Mouse (Mus musculus) CH12.LX (cell line): ENCODE measurements at regions not wholly inside any gene's neighbourhood (a gene's known extent, or its start where the extent isn't known, plus 50 kb on each side); places are given as distances from the start of the nearest gene placed in this dataset.

Experiments used
- DNase-seq: peaks from one replicate; pipeline ENCODE4 v3.0.0-alpha.2; 2013; ENCODE audit errors: extremely low read depth
- H3K27ac ChIP-seq: 2 replicates; pipeline ENCODE4 v1.5.1; 2012; ENCODE audit warnings: low read depth, mild to moderate bottlenecking, control low read depth, moderate library complexity; ENCODE audit not compliant: insufficient read depth
- H3K27me3 ChIP-seq: replicated peaks from 2 replicates; pipeline ENCODE3; 2012; ENCODE audit warnings: inconsistent platforms
- H3K36me3 ChIP-seq, 2 experiments: replicated peaks in 1 of 2; 2 replicates each; pipeline versions ENCODE3 to v1.6.1; 2012; ENCODE audit warnings: inconsistent platforms in 1 of 2, low read length in 1 of 2, mild to moderate bottlenecking in 1 of 2, mixed read lengths in 1 of 2, moderate library complexity in 1 of 2; ENCODE audit not compliant: control insufficient read depth in 1 of 2, insufficient read depth in 1 of 2
- H3K4me1 ChIP-seq, 2 experiments: 2 replicates each; pipeline ENCODE4 v1.6.1; 2012; ENCODE audit warnings: inconsistent platforms in 1 of 2, moderate library complexity in 1 of 2; ENCODE audit not compliant: insufficient read depth in 2 of 2, control insufficient read depth in 1 of 2
- H3K4me2 ChIP-seq: 2 replicates; pipeline ENCODE4 v1.6.1; 2012; ENCODE audit warnings: low read depth, mild to moderate bottlenecking, control low read depth; ENCODE audit not compliant: poor library complexity, insufficient read depth, severe bottlenecking
- H3K4me3 ChIP-seq, 3 experiments: fragments of 150-350 bp in 1 of 3; sonication (generic) in 1 of 3; replicated peaks in 1 of 3; 2 replicates each; pipeline versions ENCODE3 to v1.5.1; 2011 to 2012; ENCODE audit warnings: low read depth in 2 of 3, low read length in 2 of 3, mild to moderate bottlenecking in 2 of 3, moderate library complexity in 2 of 3, control low read depth in 1 of 3, improper control_type of control experiment in 1 of 3, inconsistent platforms in 1 of 3, mixed read lengths in 1 of 3; ENCODE audit not compliant: poor library complexity in 1 of 3
- H3K79me2 ChIP-seq: replicated peaks from 2 replicates; pipeline ENCODE4 v1.6.1; 2012; ENCODE audit warnings: mild to moderate bottlenecking, moderate library complexity; ENCODE audit not compliant: control insufficient read depth, poor library complexity, insufficient read depth, severe bottlenecking; ENCODE audit errors: extremely low read depth
- H3K9ac ChIP-seq: 2 replicates; pipeline ENCODE4 v1.6.1; 2012; ENCODE audit warnings: low read depth, mild to moderate bottlenecking, control low read depth, moderate library complexity; ENCODE audit not compliant: insufficient read depth
- H3K9me3 ChIP-seq: replicated peaks from 2 replicates; pipeline ENCODE3; 2012; ENCODE audit warnings: low read length, inconsistent platforms, mixed read lengths
- CHD2 ChIP-seq: IDR thresholded peaks from 2 replicates; pipeline ENCODE4 v1.6.1; 2011; ENCODE audit warnings: low read length, improper control_type of control experiment
- CTCF ChIP-seq, 2 experiments: IDR thresholded peaks in 1 of 2; conservative IDR thresholded peaks in 1 of 2; 2 replicates each; pipeline ENCODE4 v1.5.1; 2011 to 2012; ENCODE audit warnings: low read depth in 2 of 2, low read length in 2 of 2, improper control_type of control experiment in 1 of 2, inconsistent platforms in 1 of 2, mild to moderate bottlenecking in 1 of 2, moderate library complexity in 1 of 2
- ELF1 ChIP-seq: IDR thresholded peaks from 2 replicates; pipeline ENCODE4 v1.6.1; 2014; ENCODE audit warnings: low read depth, mild to moderate bottlenecking, inconsistent platforms, low read length, improper control_type of control experiment
- HCFC1 ChIP-seq: IDR thresholded peaks from 2 replicates; pipeline ENCODE4 v1.6.1; 2012; ENCODE audit warnings: low read depth, mild to moderate bottlenecking, inconsistent platforms, low read length, improper control_type of control experiment
- KAT2A ChIP-seq: IDR thresholded peaks from 2 replicates; pipeline ENCODE4 v1.6.1; 2012; ENCODE audit warnings: low read length, improper control_type of control experiment, inconsistent platforms; ENCODE audit not compliant: insufficient replicate concordance
- MAX ChIP-seq: IDR thresholded peaks from 2 replicates; pipeline ENCODE4 v1.6.1; 2011; ENCODE audit warnings: low read length, improper control_type of control experiment
- MAZ ChIP-seq: IDR thresholded peaks from 2 replicates; pipeline ENCODE4 v1.6.1; 2012; ENCODE audit warnings: low read depth, mild to moderate bottlenecking, inconsistent platforms, low read length, improper control_type of control experiment, moderate library complexity
- MEF2A ChIP-seq: IDR thresholded peaks from 2 replicates; pipeline ENCODE4 v1.6.1; 2014; ENCODE audit warnings: low read depth, mild to moderate bottlenecking, inconsistent platforms, low read length, improper control_type of control experiment, borderline replicate concordance
- MXI1 ChIP-seq: IDR thresholded peaks from 2 replicates; pipeline ENCODE4 v1.6.1; 2011; ENCODE audit warnings: mild to moderate bottlenecking, low read depth, low read length, improper control_type of control experiment
- NELFE ChIP-seq: IDR thresholded peaks from 2 replicates; pipeline ENCODE4 v1.6.1; 2011; ENCODE audit warnings: low read depth, low read length, improper control_type of control experiment
- PAX5 ChIP-seq: IDR thresholded peaks from 2 replicates; pipeline ENCODE4 v1.6.1; 2012; ENCODE audit warnings: low read length, inconsistent platforms, mixed read lengths
- POLR2AphosphoS2 ChIP-seq: IDR thresholded peaks from 2 replicates; pipeline ENCODE4 v1.6.1; 2011; ENCODE audit warnings: low read depth, low read length, improper control_type of control experiment
- RAD21 ChIP-seq: IDR thresholded peaks from 2 replicates; pipeline ENCODE4 v1.6.1; 2011; ENCODE audit warnings: low read depth, mild to moderate bottlenecking, low read length, improper control_type of control experiment, moderate library complexity
- TBP ChIP-seq: conservative IDR thresholded peaks from 2 replicates; pipeline ENCODE4 v1.6.1; 2011; ENCODE audit warnings: low read depth, low read length, improper control_type of control experiment
- TCF12 ChIP-seq: IDR thresholded peaks from 2 replicates; pipeline ENCODE4 v1.6.1; 2014; ENCODE audit warnings: low read depth, mild to moderate bottlenecking, inconsistent platforms, low read length, improper control_type of control experiment
- USF2 ChIP-seq: conservative IDR thresholded peaks from 2 replicates; pipeline ENCODE4 v1.6.1; 2011; ENCODE audit warnings: low read depth, low read length, improper control_type of control experiment
- ZC3H11A ChIP-seq: IDR thresholded peaks from 2 replicates; pipeline ENCODE4 v1.6.1; 2012; ENCODE audit warnings: low read depth, mild to moderate bottlenecking, inconsistent platforms, low read length, improper control_type of control experiment
- ZKSCAN1 ChIP-seq: IDR thresholded peaks from 2 replicates; pipeline ENCODE4 v1.6.1; 2012; ENCODE audit warnings: low read depth, inconsistent platforms, low read length, improper control_type of control experiment, borderline replicate concordance
- dilution Hi-C: fragments of 300-500 bp; cut with MboI; formaldehyde crosslinking; loops from 2 replicates; pipeline ENCODE4 v1.14.3; 2020; ENCODE audit warnings: low sequenced_read_pairs; ENCODE audit not compliant: extremely low pct_unique_long_range_greater_than_20kb, extremely low pct_ligation_motif_present
- in situ Hi-C: fragments of 300-500 bp; cut with MboI; formaldehyde crosslinking; loops from 3 replicates; pipeline ENCODE4 v1.14.3; 2019; ENCODE audit warnings: low sequenced_read_pairs, low pct_ligation_motif_present, low pct_unique_long_range_greater_than_20kb, mixed read lengths

DNA sequence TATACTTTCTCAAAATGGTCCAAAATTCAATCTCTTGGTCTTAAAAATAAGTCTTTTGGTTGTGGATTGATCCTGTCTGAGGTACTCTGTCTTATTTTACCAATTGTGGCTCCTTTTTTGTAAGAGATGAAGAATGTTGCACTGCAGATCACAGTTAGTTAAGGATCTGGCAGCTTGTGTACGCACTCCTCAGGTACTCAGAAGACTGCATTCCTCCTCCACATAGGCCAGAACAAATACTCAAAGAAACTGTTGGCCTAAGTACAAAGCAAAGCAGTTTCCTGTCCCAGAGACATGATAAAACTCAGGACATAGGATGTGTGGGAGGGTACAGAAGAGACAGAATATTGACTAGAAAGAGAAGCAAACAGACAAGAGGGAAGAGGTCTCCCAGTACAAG is 155.4 kb downstream of the Atp6ap1l start:
- H3K9ac ChIP-seq = no peak overlapping the region
- no peak for DNase-seq
- no peak for TF ChIP-seq MAX
- TF ChIP-seq NELFE = no peak
- TF ChIP-seq USF2 = no peak
- no peak for TF ChIP-seq POLR2AphosphoS2
- TF ChIP-seq TBP = no peak
- TF ChIP-seq, all 38 proteins: peak for 0
- Histone ChIP-seq H3K9me3 (no peaks in the 10 kb centered on the region), H3K27ac (no peak overlapping the region), H3K36me3 (no peaks in the 10 kb centered on the region), H3K4me2 (no peak overlapping the region), H3K79me2 (no peaks in the 10 kb centered on the region), H3K4me3 (no peak overlapping the region), H3K27me3 (no peaks in the 10 kb centered on the region), H3K4me1 (no peaks in the 10 kb centered on the region)
- dilution Hi-C loops (no loop called here), in situ Hi-C loops (no loop called here)

DNA sequence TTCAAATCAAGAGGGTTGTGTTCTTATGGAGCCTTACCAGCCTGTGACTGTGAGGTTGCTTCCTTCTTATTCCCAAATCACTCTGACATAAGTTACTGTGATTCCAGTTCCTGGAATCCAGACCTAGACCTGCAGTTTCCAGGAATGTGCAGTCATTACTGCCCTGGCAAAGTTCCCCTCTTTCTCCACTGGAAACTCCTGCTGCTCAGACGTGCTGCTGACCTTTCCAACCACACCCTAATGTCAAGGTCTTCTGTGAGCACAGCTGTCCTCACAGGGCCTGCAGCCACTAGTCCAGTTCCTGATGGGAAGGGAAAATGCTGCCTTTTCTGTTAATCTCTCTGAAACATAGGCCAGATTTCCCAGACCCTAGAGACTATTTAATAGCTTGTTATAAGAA is 160.1 kb downstream of the Atp6ap1l start:
- Histone ChIP-seq H3K9me3 (no peaks in the 10 kb centered on the region), H3K27me3 (no peaks in the 10 kb centered on the region), H3K9ac (no peak overlapping the region), H3K79me2 (no peaks in the 10 kb centered on the region), H3K4me2 (no peak overlapping the region), H3K4me1 (no peaks in the 10 kb centered on the region), H3K27ac (no peak overlapping the region), H3K4me3 (no peak overlapping the region), H3K36me3 (no peaks in the 10 kb centered on the region)
- DNase-seq = no peak
- TF ChIP-seq ZKSCAN1 = no peak
- TF ChIP-seq MAX = no peak
- no peak for TF ChIP-seq ELF1
- TF ChIP-seq PAX5 = no peak
- no peak for TF ChIP-seq MAZ
- no peak for TF ChIP-seq TCF12
- in situ Hi-C loops = no loop called here
- dilution Hi-C loops = no loop called here

DNA sequence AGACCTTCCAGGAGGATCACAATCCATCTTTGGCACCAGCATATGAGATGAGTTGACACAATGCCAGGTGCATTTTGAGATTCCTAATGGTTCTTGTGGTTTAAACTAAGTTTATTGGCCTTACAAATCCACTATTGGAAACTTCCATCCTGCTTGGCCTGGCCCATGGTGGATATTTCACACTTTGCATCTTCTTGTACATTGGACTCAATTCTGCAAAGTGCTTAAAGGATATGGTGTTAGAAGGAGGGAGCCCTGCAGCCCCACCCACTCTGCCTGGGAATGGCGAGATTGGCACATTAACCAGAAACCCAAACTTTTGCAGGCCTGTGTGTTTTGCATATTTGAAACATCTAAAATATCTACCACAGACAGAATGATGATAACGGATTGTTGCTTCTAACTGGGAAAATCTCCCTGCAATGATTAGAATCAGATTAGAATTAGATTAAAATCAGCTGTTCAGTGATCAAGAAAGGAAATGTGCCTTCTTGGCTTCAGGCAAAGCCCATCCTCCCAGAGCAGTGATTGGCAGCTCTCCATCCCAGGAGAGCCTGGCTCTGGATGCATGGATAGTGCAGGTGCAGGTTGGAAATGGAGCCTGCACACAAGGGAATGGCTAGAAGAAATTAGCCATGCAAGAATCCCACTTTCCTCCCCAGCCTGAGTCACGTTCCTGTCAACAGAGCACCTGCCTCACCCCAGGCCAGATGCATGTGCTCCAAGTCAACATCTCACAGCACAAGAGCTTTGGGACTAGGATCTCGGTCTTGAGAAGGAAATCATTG is 162.3 kb downstream of the Atp6ap1l start:
- Histone ChIP-seq H3K4me1 (no peaks in the 10 kb centered on the region), H3K79me2 (no peaks in the 10 kb centered on the region), H3K9ac (no peak overlapping the region), H3K36me3 (no peaks in the 10 kb centered on the region), H3K4me3 (no peak overlapping the region), H3K9me3 (no peaks in the 10 kb centered on the region), H3K27me3 (no peaks in the 10 kb centered on the region), H3K27ac (no peak overlapping the region), H3K4me2 (no peak overlapping the region)
- dilution Hi-C loops = no loop called here
- in situ Hi-C loops = no loop called here
- TF ChIP-seq CTCF (conservative IDR thresholded peaks at IDR 0.05 in 1 of 2, IDR thresholded peaks at IDR 0.05 in 1 of 2; ENCODE audit: low read depth in 2 of 2, low read length in 2 of 2) (no peak), HCFC1 (no peak), KAT2A (no peak), CHD2 (no peak), ELF1 (no peak), MEF2A (no peak), MXI1 (no peak), ZC3H11A (no peak), RAD21 (no peak)
- no peak for DNase-seq
